Mouse (Mus musculus) bone marrow, adult 2 months (tissue): ENCODE data around the gene Tnpo1.

Experiments
- CTCF ChIP-seq: fragments of 200-500 bp; IDR thresholded peaks from 2 replicates; pipeline ENCODE4 v1.5.1; 2011; ENCODE audit warnings: low read length, control low read depth; ENCODE audit not compliant: control insufficient read depth, insufficient read depth
- POLR2A ChIP-seq: fragments of 200-500 bp; IDR thresholded peaks from 2 replicates; pipeline ENCODE4 v1.6.1; 2011; ENCODE audit warnings: low read depth, mild to moderate bottlenecking, control low read depth, low read length, borderline replicate concordance; ENCODE audit not compliant: control insufficient read depth

- TF ChIP-seq POLR2A (no peak), CTCF (no peak)
These were observed 32.0 kb upstream of the Tnpo1 start for GRCm38 (mm10) chr13:98958177-98958576.
